Mouse (Mus musculus) lung, postnatal 0 days (tissue): ENCODE results near the gene Esp1.

Experiments
- CTCF ChIP-seq: IDR thresholded peaks from 2 replicates; pipeline ENCODE4 v1.5.1; 2016; ENCODE audit warnings: antibody characterized with exemption, mild to moderate bottlenecking
- EP300 ChIP-seq: IDR thresholded peaks from 2 replicates; pipeline ENCODE4 v1.6.1; 2016; ENCODE audit warnings: antibody characterized with exemption, mild to moderate bottlenecking, control low read depth

DNA sequence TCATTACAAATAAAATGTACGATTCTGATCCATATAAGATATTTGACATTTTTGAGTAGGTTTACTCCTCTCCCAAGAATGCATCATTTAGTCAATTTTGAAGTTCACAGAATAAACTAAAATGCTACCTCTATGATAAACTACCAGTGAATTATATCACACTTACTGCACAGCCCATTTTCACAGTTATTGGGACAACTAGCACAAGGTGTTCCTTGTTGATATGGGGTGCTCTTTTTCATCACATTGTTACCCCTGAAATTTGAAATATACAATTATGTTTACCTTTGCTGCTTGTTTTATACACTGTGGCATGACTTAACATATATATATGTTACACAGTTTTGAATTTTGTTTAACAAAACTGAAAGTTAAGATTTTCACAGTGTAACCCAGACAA is 40.2 kb downstream of the Esp1 start:
- TF ChIP-seq CTCF (no peak), EP300 (no peak)
